Mouse (Mus musculus) urinary bladder, postnatal 25 days (tissue): ENCODE data around the gene Paqr6.

ENCODE experiments used
- DNase-seq: peaks from one replicate; pipeline ENCODE4 v3.0.0; 2022; ENCODE audit warnings: low spot score

Paqr6 gene

GRCm38 (mm10) chr3:88411681-88412080 is 47.3 kb downstream of the Paqr6 start:
- DNase-seq: no peak

DNA sequence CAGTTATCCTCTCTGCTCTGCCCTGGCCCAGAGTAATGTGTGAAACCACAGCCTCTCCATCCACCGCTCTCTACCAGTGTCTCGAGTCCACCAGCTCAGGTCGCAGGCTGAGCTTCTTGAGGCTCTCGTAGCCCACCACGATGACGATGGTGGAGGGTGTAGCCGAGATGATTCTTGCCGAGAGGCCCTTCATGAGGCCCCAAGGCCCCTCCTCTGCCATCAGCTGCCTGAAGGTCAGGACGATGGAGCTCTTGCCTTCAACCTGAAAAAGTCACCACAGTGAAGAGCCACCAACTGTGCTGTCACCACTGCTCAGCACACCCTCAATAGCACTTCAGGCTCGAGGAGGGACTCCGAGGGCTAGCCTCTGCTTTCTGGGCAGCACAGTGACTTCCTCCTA is 48.3 kb downstream of the Paqr6 start:
- no peak for DNase-seq

DNA sequence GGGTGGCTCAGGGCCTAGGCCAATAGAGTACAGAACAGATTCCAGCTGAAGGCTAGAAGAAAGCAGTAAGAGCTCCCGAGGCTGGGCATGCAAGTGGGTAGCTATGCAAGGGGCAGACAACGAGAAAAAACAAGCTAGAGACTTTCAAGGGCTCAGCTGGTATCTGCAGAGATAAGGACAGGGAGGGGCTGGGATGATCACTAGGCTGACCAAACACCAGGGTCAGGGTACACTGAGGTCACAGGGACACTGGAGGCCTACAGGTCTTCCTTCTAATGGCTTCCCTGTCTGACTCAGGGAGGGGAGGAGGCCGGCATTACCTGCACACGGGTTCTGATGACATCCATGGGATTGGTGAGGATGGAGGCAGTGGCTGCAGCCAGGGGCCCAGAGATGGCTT is 51.3 kb downstream of the Paqr6 start:
- no peak for DNase-seq

DNA sequence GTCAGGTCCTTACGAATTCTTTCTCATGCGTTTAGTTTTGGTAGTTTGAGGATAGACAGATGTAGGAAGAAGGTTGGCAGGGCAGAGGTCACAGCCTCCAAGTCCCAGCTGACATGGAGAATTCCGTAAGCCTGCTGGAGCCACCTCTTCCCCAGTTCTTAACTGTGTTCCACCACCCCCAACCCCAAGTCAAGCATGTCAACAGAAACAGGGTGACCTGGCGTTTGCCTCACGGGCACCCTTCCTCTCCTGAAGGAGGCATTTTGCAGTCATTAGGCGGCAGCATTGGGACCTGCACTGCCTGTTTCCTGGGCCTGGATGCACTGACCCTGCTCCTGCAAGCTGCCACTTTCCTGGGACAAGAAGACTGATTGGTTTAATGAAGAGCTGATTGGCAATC is 53.6 kb downstream of the Paqr6 start:
- DNase-seq: no peak
